Mouse (Mus musculus) retina, embryonic 14.5 days (tissue): Measurements from ENCODE around the gene Oscp1.
A peak's percentile ranks its signal among the peaks of the same experiment; 100 is the strongest.
"Not testable (repeated sequence)": the region's sequence is repeated elsewhere in the genome, so short reads cannot be mapped to it uniquely, and the experiment has no call there.

Experiments
- DNase-seq: peaks from one replicate; pipeline ENCODE4 v3.0.0-alpha.2; 2015; ENCODE audit warnings: low spot score

Gene Oscp1

DNA sequence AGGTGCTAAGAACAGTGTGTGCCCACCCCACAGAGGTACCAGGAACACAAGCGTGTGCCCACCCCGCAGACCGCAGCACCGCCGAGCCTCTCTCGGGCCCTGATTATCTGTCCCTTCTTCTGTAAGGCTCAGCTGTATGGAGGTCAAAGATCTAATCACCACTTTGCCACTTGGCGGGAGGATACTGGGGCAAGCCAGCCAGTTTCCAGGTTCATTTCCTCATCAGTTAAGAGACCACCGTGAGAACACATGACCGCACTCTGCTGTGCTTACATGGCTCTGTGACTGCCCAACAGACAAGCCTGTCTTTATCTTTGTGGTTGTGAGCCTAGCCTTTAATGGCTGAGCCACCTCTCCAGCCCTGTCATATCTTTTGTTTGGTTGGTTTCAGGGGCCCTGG lies 24.7 kb downstream of the Oscp1 start:
- no peak for DNase-seq

DNA sequence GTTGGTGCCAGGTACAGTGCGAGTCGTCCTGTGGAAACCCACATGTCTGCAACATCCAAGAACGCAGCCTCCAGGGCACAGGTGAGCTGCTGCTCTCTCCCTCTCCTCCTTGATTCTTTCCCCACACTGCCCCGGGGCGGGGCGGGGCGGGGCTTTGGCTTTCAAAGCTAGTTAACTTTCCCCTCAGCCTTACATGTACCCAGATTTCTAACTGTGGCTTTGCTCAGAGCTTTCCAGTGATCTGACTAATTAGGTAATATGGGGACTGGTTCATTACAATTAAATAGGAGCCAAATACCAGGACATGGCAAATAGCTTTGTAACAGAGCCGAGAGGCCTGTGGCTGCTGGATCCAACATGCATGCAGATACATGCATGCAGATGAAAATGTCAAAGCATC lies 26.0 kb downstream of the Oscp1 start:
- no peak for DNase-seq

GRCm38 (mm10) chr4:126085996-126086576 lies 27.7 kb downstream of the Oscp1 start:
- DNase-seq: peak; percentile 95

DNA sequence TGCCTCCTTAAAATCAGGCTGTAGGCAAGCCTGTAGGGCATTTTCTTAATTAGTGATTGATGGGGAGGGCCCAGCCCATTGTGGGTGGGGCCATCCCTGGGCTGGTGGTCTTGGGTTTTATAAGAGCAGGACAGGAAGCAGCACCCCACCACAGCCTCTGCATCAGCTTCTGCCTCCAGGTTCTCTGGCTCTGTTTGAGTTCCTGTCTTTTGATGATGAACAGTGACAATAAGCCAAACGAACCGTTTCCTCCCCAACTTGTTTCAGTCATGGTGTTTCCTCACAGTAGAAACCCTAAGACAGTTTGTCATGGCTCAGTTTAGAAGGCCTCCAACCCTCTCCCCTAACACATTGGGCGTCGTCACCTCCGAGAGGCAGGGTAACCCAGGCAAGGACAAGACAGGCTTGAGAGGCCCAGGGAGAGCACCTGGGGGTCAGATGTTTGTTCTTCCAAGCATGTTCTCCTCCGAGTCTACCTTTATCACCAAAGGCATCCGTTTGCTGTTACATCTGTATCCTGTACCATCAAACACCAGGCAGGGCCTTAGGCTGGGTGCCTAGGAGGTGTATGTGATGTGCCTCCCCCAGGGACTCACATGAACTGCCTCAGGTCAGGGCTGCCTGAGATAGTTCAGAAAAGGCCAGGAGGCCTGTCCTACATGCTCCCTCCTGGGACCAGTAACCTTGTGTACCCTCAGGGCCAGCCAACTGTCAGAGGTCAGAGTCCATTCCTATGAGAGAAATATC lies 31.9 kb downstream of the Oscp1 start:
- DNase-seq: no peak

- DNase-seq: no peak
These were observed 32.4 kb downstream of the Oscp1 start for GRCm38 (mm10) chr4:126090848-126091124.

DNA sequence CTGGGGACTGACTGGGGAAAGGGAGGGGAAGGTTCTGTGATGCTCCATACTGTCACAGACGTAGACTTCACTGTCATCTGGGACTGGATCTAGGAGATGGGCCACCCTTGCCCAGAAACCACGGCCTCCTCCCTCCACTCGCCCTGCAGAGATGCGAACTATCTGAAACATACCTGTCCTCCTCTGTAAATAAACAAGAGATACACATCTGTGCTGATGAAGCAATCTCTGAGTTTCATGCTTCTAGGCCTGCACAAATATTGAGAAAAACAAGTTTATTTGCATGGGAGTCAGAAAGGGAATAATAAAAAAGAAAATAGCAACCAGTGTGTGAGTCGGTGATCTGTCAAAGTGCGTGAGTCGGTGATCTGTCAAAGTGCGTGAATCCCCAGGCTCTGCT lies 33.5 kb downstream of the Oscp1 start:
- DNase-seq: no peak

GRCm38 (mm10) chr4:126095622-126096430 lies 37.5 kb downstream of the Oscp1 start:
- DNase-seq: not testable (repeated sequence)

DNA sequence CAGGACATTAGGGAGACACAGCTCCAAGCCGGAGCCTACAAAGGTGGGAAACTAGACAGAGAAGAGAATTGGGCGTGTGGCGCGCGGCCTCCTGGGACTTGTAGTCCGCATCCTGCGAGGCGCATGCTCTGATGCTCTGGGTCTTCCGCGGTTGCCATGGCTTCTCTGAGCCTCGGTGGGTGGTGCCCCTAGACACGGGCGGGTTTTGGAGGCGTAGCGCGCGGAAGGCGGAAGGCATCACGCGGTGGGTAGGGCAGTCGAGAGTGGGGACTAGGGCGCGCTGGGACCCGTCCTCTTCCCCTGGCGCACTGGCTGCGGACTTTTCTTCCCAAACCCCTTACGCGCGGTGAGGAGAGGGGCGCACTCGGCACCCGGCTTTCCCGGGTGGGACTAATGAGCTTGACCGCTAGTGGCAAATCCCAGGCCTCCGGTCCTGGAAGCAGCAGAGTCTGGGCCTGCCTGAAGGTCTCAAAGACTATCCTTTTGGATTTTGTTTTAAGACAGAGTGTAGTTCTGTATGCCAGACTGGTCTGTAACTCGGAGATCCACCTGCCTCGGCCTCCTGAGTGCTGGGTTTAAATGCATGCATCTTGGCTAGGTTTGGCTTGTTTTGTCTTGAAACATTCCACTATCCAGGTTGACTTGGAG lies 38.2 kb downstream of the Oscp1 start, which contains the start of gene Lsm10:
Gene Lsm10, plus strand, starts transcription at position 160 of the 648 bp plus-strand sequence.
- peak; percentile 96 for DNase-seq

GRCm38 (mm10) chr4:126097711-126098253 lies 39.4 kb downstream of the Oscp1 start:
- DNase-seq: no peak

DNA sequence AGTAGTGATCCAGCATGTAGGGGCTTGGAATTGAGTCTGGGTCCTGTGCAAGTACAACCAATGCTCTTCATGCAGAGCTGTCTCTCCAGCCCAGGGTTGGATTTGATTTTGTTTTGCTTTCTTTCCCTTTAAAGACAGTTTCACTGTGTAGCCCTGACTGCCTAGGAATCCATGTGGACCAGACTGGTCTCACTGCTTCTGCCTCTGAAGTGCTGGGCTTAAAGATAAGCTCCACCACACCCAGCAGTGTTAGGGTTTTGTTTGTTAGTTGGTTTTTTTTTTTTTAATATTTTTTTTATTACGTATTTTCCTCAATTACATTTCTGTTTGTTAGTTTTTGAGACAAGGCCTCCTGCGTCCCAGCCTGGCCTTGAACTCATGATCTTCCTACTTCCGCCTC lies 41.0 kb downstream of the Oscp1 start:
- no peak for DNase-seq

DNA sequence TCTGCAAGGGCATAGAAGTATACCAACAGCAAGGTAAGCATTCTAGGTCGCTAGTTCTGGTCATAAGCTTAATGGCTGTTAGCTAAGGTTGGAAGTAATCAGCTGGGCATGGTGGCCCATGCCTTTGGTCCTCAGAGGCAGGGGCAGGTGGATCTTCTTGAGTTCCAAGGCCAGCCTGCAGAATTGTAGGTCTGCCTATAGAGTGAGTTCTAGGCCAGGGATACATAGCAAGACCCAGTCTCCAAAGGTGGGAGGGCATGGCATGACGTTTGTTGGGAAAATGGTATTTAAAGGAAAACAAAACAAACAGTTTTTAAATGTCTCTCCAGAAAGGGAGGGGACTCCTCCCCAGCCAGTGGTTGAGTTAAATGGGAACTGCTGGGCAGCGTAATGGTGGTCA lies 42.4 kb downstream of the Oscp1 start:
- DNase-seq: no peak

DNA sequence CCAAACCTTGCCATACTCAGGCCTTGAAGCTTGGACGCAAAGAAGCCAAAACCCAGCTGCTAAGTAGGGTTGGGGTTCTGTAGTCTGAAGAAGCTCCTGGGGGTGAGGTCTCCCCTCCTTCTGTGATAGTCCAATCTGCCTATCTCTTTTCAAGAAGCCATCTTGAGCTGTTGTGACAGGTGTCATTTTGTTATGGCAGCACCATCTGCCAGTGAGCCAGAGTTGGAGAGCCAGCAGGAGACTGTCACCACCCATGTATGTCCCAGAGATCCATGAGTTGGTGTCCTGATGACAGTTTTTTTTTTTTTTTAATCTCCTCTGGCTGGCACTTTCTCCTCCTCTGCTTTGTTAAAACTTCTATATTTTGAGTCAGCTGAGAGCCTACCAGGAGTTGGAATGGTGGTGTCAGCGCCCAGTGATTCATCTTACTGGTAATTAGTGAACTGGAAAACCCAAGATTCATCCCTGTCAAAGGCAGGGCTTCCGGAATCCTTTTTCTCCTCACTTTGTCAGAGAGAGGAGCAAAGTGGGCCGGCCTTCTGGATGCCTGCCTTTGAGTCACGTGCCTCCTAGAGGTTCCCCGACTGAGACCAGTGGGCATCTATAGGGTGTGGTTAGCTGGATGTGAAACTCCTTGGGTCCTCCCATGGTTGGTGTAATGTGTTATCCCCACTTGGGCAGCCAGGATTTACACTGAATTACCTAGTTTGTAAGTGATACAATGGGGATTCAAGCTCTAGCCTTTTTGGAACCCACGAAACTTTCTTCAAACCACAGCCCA lies 43.9 kb downstream of the Oscp1 start:
- peak; percentile 30 for DNase-seq

GRCm38 (mm10) chr4:126103057-126103581 lies 44.8 kb downstream of the Oscp1 start:
- DNase-seq: peak; percentile 70

- DNase-seq: peak; percentile 99
These were observed 45.3 kb downstream of the Oscp1 start, which contains the start of gene Stk40 for GRCm38 (mm10) chr4:126103590-126104068. Gene Stk40, plus strand, starts transcription at chr4:126103957.

DNA sequence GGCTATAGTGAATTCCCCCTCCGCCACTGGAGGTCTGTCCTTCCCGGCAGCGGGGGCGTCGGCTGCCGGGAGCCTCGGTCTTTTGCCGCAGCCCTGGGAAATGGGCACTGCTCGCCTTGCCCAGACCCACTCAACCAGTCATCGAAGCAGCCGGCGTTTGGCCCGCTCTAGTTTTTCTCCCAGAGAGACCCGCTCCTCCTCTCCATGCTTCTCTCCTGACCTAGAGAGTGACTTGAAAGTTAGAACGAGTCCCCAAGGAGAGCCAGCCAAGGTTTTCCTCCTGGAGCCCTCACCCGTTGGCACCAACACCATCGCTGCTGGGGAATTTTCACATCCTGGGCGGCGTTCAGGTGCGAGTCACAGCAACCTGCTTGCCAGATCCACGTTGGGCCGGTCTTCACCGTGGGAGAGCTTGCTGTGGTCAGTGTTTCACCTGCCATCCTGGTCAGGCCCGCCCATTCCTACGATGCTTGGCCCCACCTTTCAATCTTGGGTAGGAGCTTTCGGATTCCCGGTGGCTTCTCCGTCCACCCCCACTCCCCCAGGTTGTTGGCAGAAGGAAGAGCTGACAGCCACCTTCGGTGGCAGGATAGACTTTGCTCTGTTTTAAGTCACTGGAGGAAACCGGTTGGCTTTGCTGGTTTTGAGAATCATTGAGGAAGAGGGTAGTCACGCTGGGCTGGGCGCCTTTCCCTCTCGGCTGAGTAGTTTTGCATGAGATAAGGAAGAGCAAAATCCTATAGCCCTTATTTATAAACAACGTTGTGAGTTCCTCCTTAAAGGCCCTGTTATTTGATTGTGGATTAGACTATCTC lies 46.1 kb downstream of the Oscp1 start:
- peak; percentile 28 for DNase-seq

DNA sequence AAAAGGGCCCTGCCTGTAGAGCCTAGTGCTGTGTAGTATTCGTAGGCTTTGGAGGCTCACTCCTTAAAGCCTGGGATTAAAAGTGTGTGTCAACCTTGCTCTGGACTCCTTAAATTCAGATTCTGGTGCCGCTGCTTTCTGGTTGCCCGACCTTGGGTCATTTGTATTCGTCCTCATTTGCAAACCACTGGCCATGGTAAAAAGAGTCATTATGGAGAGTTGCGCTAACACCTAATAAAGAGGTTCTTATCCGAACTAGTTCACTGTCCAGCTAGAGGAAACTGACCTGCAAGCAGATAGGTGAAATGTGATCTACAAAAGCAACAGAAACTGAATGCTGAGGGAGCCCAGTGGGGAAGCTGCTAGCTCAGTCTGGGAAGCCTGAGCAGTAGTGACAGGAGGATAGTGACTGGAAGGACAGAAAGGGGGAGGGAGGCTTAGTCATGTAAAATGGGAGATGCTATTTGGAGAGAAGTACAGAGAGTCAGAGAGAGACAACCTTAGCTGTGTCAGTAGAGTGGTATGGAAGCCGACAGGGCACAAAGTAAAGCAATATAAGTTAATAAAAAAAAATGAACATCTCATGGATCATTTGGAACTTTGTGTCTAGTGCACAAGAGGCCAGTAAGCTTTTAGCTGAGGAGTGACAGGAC lies 46.9 kb downstream of the Oscp1 start:
- no peak for DNase-seq

DNA sequence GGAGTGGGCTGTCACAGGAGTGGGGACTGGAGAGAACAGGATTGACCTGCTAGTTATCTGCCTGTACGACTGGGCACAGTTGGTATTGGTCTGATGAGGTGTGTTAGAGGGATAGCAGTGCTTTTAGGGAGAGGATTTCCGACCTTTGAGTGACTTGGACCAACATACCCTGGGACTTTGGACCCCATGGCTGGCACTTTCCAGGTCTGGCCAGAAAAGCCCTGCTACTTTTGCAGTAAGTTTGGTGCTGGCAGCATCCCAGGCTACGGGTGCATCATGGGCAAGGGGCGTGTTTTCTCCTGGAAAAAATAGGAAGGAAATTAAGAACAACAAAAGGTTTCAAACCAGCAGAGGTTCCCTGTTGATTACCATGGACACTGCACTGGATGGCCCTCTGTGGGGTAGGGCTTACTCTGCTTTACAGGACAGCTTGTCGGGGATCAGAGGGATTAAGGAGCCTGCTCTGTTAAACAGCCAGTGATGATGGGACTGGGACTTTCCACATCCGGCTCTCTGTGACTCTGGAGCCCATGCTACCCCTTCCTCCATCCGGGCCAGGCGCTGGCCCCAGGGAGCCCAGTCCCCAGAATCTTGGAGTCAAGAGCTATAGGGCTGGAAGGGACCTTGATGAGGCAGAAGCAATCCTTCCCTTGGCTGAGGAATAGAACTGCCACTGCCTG lies 49.8 kb downstream of the Oscp1 start:
- DNase-seq: no peak

GRCm38 (mm10) chr4:126109613-126110373 lies 51.4 kb downstream of the Oscp1 start:
- no peak for DNase-seq
